Mouse (Mus musculus) kidney, postnatal 25 days (tissue): Measurements from ENCODE around the gene Fndc3b.
A peak's percentile ranks its signal among the peaks of the same experiment; 100 is the strongest.
"Not testable (repeated sequence)": the region's sequence is repeated elsewhere in the genome, so short reads cannot be mapped to it uniquely, and the experiment has no call there.

Experiments used
- DNase-seq, 2 experiments: peaks; one replicate each; pipeline ENCODE4 v3.0.0; 2021; ENCODE audit warnings: mixed read lengths in 2 of 2

The Fndc3b gene

GRCm38 (mm10) chr3:27491821-27492220 is 219.3 kb downstream of the Fndc3b start:
- peak; percentile 85 to 94 for DNase-seq

- no peak for DNase-seq
These were observed 219.7 kb downstream of the Fndc3b start for GRCm38 (mm10) chr3:27491367-27491766.

DNA sequence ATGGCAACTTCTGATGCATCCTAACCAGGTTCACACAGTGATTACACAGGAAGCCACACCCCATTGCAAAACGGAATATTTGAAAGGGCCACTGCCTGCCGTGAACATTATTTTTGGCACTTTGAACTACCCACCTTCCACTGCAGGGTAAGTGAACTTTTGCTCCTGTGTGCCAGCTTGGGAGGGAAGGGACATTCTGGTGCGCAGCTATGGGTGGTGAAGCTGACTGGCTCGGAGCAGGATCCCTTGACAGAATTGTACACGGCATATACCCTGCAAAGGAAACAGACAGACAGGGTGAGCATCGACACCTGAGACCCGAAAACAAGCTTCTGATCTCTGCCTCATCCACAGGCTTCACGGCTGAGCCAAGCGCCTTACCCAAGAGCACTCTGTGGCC is 220.2 kb downstream of the Fndc3b start:
- DNase-seq = peak; percentile 39 to 78

DNA sequence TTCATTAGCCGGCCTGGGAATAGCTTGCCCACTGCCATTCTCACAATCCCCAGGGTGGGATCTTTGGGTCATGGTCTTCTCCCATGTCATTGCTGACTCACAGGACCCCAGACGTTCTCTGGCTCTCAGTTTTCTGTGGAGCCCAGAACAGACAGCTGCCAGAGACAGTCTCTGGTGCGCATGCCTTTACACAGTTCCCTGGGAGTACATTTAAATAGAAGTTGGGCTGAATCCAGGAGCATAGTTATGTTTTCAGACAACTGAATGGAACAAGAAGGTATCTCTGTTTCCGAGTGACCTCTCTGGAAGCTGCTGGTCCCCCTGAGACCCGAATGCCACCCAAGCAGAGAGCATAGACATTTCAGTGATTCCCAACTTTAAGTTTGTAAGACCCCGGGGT is 221.6 kb downstream of the Fndc3b start:
- no peak for DNase-seq

DNA sequence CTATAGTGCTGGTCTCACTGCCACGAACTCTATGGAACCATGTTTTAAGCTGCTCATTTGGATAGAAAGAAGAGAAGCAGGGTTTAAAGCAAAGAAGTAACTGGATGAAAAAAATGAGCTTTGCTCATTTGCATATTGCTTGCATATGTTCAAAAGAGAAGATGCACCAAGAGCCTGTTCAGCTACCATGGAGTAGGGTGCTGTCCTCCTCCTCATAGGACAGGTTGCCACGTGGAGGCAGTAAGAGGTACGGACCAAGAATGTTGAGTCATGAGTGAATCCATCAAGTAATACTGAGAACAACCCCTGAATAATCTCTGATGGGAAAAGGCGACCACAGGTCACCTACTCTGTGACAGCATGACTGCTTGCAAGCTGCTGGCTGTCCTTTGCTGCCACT is 226.0 kb downstream of the Fndc3b start:
- DNase-seq = no peak

GRCm38 (mm10) chr3:27484698-27485097 is 226.4 kb downstream of the Fndc3b start:
- peak; percentile 27 to 79 for DNase-seq

DNA sequence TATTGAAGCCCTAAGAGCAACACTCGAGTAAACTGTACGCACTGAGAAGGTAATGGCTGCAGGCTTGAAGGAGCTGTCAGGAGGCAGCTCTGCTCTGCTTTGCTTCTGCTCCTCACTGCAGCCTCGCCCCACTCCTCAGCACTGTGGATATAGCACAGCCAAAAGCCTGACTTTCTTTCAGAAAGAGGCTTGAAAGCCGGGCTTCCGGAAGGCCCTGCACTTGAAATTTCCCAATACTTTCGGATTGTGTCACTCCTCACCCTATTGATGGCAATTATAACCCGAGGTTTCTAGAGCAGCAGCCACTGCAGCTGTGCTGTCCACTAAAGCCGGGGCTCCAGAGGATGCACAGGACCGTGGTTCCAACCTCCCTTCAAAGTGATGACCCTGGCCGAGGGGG is 227.3 kb downstream of the Fndc3b start:
- peak in 1 of 2 experiments; percentile 24 for DNase-seq

DNA sequence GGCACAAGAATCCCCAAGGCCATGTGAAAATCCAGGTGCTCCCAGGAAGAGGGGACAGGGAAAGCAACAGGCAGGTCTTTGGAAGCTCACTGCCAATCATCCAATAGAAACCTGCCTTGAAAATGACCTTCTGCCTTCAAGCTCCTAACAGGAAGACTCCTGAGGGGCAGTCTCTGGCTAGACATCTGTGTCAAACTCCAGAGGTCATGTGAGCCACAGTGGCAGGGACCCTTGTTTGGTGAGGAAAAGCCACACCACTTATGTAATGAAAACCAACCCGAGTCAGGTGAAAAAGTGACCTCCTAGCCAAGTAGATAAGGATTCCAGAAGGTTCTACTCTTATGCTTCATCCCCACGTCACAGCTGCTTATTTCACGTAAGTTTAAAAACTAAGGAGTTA is 227.8 kb downstream of the Fndc3b start:
- peak in 1 of 2 experiments; percentile 35 for DNase-seq

DNA sequence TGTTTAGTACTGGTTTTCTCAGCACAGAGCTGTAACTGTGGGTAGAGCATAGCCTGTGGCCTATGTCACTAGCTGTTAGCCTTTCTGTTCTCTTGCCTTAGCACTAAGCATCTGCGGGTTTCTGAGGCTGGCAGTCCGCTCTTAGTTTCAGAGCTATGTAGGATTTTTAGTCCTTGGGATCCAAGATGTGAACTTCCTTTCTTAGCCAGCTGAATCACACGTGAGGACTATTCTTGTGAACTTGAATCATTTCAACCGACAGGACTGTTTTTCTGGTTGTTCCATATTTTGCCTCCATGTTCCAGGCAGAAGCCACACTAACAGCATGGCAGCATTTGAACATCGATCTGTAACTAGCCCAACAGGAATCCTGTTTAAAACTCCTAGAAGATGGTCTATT is 229.4 kb downstream of the Fndc3b start:
- no peak for DNase-seq

GRCm38 (mm10) chr3:27479378-27479777 is 231.7 kb downstream of the Fndc3b start:
- DNase-seq = no peak

GRCm38 (mm10) chr3:27478563-27479156 is 232.4 kb downstream of the Fndc3b start:
- no peak for DNase-seq

DNA sequence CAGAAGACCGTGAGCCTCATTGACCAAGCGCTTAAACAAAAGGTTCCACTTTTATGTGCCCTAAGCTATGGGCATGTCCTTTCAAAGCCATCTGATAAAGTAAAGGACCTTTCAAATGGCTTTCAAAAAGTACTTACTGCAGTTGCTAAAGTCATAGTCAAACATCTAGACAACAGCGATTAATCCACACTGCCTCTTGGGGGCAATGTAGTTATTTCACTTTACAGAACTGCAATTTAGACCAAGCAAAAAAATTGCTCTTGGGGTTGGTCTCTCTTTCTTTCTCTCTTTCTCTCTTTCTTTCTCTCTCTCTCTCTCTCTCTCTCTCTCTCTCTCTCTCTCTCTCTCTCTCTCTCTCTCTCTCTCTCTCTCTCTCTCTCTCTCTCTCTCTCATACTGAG is 233.4 kb downstream of the Fndc3b start:
- not testable (repeated sequence) for DNase-seq

DNA sequence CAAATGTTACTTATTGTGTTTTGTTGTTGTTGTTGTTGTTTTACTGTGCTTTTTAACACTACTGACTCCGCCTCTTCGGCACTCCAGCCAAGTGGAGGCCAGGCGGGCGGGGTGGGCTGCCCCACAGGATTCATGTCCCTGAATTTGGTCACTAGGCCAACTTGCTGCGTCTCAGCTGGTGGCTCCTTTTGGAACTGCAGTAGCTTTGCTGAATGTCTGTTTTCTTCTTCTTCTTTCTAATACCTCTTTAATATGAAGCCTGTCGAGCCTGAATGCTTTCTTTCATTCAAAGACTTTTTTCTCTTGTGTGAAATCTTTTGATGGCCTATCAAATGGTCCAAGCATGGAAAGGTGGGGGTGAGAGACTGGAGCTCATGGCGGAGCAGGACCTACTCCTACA is 235.2 kb downstream of the Fndc3b start:
- DNase-seq = no peak

DNA sequence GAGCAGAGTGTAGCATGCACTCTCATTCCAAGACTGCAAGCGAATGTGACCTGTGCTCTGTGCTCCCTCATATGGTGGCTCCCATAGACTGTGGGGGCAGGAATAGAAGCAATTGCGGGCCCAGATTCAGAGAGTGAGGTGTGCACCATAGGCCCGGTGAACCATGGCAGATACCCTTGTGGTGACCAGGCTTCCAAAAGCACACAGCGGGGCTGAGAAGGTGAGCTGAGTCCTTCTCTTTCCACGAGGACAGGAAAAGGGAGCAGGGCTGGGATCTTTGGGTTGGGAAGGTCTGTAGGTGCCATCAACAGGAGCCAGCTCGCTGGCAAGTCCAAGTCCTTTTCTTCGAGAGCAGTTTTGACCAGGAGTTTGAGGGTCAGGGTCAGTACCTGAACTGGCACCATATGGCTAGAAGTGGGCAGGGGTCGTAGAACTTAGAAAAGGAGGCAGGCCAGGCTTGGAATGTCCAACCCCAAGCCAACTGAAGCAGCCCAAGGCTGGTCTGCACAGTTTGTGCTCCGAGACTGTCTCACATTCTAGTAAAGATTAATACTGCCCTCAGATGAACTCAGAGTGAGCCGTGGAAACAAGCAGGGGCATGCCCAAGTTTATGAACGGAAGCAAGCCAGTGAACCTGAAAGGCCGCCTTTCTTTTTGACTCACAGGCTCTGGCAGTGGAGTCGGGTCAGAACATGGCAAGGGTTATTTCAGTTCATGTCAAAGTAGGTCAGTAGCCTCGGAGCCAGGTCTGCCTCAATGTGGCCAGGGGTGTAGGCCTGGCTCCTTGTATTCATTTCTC is 237.1 kb downstream of the Fndc3b start:
- DNase-seq = peak; percentile 76 to 92

DNA sequence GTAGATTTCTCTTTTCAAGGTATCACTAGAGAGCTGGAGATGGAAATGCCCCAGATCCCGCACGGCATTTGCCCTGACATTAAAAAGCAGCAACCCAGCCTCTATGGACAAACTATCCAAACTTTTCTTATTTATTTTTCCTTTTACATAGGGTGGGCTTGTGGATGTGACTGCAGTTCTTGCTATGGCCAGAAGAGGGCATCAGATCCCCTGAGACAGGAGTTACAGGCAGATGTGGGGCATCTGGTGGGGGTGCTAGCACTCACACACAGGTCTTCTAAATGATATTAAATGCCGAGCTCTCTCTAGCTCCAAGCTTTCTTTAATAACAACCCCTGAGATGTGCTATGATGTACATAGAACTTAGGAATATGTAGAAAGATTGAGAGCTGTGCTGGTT is 238.3 kb downstream of the Fndc3b start:
- DNase-seq = no peak

- no peak for DNase-seq
These were observed 240.3 kb downstream of the Fndc3b start for GRCm38 (mm10) chr3:27470781-27471180.

- no peak for DNase-seq
These were observed 241.1 kb downstream of the Fndc3b start for GRCm38 (mm10) chr3:27469971-27470370.

DNA sequence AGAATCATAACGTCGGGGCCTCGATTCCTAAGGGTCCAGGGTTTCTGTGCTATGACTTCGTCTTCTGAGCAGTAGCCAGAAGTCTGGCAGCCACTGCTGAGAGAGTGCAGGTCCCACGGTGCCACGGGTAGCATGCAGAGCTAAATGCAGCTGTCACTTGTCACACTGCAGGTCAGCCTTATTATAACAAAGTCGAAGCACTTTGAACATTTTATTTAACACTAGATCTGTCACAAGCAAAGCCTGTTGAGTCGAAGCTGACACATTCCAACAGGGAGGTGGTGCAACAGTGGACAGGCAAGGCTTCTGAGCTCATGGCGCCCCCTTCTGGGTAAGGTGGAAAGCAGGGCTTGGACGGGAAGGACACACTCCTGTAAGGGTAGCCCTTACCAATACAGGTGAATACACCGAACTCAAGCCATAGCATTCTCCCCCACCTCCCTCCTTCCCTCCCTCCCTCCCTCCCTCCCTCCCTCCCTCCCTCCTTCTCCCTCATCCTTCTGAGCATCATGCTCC is 243.5 kb downstream of the Fndc3b start:
- DNase-seq = peak; percentile 45 to 57

GRCm38 (mm10) chr3:27466297-27466901 is 244.7 kb downstream of the Fndc3b start:
- peak; percentile 31 to 79 for DNase-seq

GRCm38 (mm10) chr3:27463373-27463772 is 247.7 kb downstream of the Fndc3b start:
- DNase-seq = no peak

DNA sequence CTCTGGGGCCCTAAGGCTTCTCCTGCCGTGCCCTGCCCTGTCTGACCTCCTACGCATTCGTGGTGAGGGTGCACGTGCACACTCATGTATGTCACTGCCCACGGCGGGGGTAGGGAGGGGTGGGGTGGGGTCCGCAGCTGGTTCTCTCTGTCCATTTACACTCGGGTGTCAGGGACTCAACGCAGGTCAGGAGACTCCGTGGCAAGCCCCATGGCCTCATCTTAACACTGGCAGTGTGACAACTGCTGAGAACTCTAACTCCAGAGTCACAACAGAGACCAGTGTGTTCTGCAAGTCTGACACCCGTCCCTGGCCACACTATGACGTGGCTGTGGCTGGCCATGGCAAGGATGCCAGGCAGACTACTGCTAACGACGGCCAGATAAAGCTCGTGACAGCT is 248.2 kb downstream of the Fndc3b start:
- peak in 1 of 2 experiments; percentile 24 for DNase-seq

DNA sequence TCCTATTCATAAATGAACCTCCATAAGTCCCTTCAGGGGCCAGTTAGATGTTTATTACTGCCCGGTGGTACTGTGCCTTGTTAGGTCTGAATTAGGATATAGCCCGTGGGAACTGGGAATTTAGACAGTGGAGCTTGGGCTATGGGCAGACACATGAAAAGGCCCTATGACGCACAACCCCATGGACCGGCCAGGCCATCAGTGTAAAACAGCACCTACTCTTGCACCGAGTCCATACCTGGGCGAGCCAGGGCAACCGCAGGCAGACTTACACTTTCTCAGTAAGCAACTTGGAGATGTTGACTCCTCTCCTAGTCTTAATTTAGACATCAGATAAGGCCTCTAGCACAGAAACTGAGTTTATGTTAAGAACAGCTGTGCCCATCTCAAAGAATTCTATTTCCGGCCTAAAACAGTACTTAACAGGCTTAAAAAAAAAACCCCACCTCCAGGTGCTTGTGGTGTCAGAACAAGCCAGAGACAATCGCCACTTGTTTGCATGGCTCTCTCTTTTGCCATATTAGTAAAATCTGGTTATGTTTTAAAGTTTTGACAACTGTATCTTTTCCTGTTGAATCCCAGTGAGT is 248.7 kb downstream of the Fndc3b start:
- no peak for DNase-seq

- DNase-seq = peak in 1 of 2 experiments; percentile 29
These were observed 249.2 kb downstream of the Fndc3b start for GRCm38 (mm10) chr3:27461861-27462260.
